Mouse (Mus musculus): ENCODE results near the gene Cetn4. TPM values are rescaled to one million over a fixed set of nuclear protein-coding genes. Genes with fewer than 3 reads are reported as not detected.

Gene Cetn4
- polyA plus RNA-seq, 1 experiment from 2014 or later = 1.3 TPM

DNA sequence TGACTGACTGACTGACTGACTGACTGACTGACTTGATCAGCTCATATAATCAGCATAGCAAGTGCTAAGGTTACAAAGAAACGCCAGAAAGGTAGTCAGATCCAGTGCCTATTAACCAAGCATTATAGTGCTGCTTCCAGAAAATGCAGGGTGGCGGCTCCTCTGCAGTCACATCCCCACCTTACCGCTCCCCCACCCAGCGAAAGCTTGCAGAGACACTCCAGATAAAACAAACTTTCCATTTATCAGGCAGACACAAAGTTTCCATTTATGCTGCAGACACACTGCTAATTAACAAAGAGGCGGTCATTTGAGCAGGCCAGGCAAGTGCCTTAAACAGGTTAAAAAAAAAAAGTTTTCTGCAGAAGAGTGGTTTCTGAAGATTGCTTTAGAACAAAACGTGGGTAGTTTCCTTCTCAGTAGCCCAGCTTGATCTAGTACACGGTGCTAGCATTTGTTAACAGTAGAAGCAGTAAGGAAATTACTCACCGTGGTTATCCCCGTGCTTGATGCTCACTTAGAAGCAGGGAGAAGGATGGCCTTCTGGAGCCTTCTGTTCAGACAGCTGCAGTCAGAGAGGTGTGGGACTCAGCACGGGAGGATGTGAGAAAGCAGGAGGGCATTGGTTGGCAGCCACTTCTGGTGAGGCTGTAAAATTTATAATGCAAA is 53.0 kb downstream of the Cetn4 start:
- ATAC-seq (no peak), DNase-seq (no peak)
- Histone ChIP-seq H3K9me3 (ENCODE audit: low read length) (no peaks in the 10 kb centered on the region), H3K36me3 (replicated peaks; ENCODE audit: insufficient read depth, low read length) (no peaks in the 10 kb centered on the region), H3K4me3 (ENCODE audit: low read depth, low read length) (no peak overlapping the region), H3K27me3 (ENCODE audit: insufficient read depth, low read length) (no peaks in the 10 kb centered on the region), H3K4me1 (ENCODE audit: insufficient read depth) (no peaks in the 10 kb centered on the region), H3K9ac (replicated peaks) (no peak overlapping the region), H3K27ac (ENCODE audit: low read depth) (no peak overlapping the region), H3K4me2 (ENCODE audit: low read depth, low read length) (no peak overlapping the region)
- TF ChIP-seq EP300 (IDR thresholded peaks at IDR 0.05; ENCODE audit: low read depth) = no peak
- no peak for TF ChIP-seq CTCF (IDR thresholded peaks at IDR 0.05; ENCODE audit: low read depth)
- 38% methylated on average over 10 of the region's 10 CpGs for WGBS (ENCODE audit: insufficient replicate concordance)

DNA sequence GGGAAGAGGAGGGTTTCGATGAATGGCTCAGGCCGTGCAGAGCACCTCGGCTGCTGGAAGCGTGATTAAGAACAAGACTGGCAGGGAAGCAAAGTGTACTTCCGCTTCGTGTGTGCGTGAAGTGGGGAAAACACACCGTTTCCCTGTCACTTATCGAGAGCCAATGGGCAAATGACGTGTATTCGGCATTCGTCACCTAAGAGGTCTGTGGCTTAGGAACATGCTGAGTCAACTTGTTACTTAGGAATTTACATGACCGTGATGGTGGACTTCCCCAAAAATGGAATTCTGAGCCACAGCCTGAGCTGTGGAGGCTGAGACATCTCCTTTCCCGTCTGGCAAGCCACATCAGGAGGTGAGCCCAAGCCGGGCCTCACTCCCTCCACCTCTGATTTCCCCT is 54.7 kb downstream of the Cetn4 start:
- Histone ChIP-seq H3K36me3 (replicated peaks; ENCODE audit: insufficient read depth, low read length) (no peaks in the 10 kb centered on the region), H3K4me3 (ENCODE audit: low read depth, low read length) (no peak overlapping the region), H3K4me2 (ENCODE audit: low read depth, low read length) (no peak overlapping the region), H3K4me1 (ENCODE audit: insufficient read depth) (no peaks in the 10 kb centered on the region), H3K9ac (replicated peaks) (no peak overlapping the region), H3K9me3 (ENCODE audit: low read length) (no peaks in the 10 kb centered on the region), H3K27ac (ENCODE audit: low read depth) (no peak overlapping the region), H3K27me3 (ENCODE audit: insufficient read depth, low read length) (no peaks in the 10 kb centered on the region)
- TF ChIP-seq EP300 (IDR thresholded peaks at IDR 0.05; ENCODE audit: low read depth) (no peak), CTCF (IDR thresholded peaks at IDR 0.05; ENCODE audit: low read depth) (no peak)
- ATAC-seq (no peak), DNase-seq (no peak)
- 84% methylated on average over 15 of the region's 15 CpGs for WGBS (ENCODE audit: insufficient replicate concordance)

Other genes starting within 250 kb of the Cetn4 start
- gene Adad1, start 249.2 kb downstream of the Cetn4 start, polyA plus RNA-seq (2015; fragmentation: Nextera tagmentation; extraction: Ambion mirVana) = 0.04 TPM in 1 of 2 replicates, not detected in the other
- gene Il2, start 186.7 kb downstream of the Cetn4 start, polyA plus RNA-seq (2015; fragmentation: Nextera tagmentation; extraction: Ambion mirVana) = 0.13 TPM in 1 of 2 replicates, not detected in the other
- not detected in 2 replicates for gene Il21, start 80.1 kb downstream of the Cetn4 start, polyA plus RNA-seq (2015; fragmentation: Nextera tagmentation; extraction: Ambion mirVana)
- gene Bbs12, start 154 bp downstream of the Cetn4 start, polyA plus RNA-seq (2015; fragmentation: Nextera tagmentation; extraction: Ambion mirVana) = 1.4 and 1.5 TPM in 2 replicates
- gene Fgf2, start 35.6 kb upstream of the Cetn4 start, polyA plus RNA-seq (2015; fragmentation: Nextera tagmentation; extraction: Ambion mirVana) = 0.26 and 0.29 TPM in 2 replicates
- 10.1 and 13.8 TPM in 2 replicates for gene Spata5, start 107.2 kb upstream of the Cetn4 start, polyA plus RNA-seq (2015; fragmentation: Nextera tagmentation; extraction: Ambion mirVana)
- 11.2 and 11.4 TPM in 2 replicates for gene Nudt6, start 107.5 kb upstream of the Cetn4 start, polyA plus RNA-seq (2015; fragmentation: Nextera tagmentation; extraction: Ambion mirVana)